Mouse (Mus musculus) ES-E14 (cell line): ENCODE data around the gene Rnf149. TPM values are rescaled to one million over a fixed set of nuclear protein-coding genes. Genes with fewer than 3 reads are reported as not detected.

Source experiments
- DNase-seq: peaks from one replicate; pipeline ENCODE4 v3.0.0-alpha.2; 2013; ENCODE audit warnings: low read depth, low spot score
- H3K27ac ChIP-seq: 2 replicates; pipeline ENCODE4 v1.5.1; 2012; ENCODE audit warnings: low read depth, mild to moderate bottlenecking, low read length, moderate library complexity, mixed read lengths; ENCODE audit not compliant: poor library complexity, insufficient read depth, severe bottlenecking
- H3K36me3 ChIP-seq: 2 replicates; pipeline ENCODE4 v1.6.1; 2012; ENCODE audit warnings: mild to moderate bottlenecking, low read length, moderate library complexity, mixed read lengths; ENCODE audit not compliant: control insufficient read depth, poor library complexity, insufficient read depth, severe bottlenecking
- H3K4me1 ChIP-seq, 2 experiments: fragments of 150-350 bp in 1 of 2; sonication (generic) in 1 of 2; 2 replicates each; pipeline ENCODE4 v1.6.1; 2012; ENCODE audit warnings: low read length in 2 of 2, mild to moderate bottlenecking in 1 of 2, mixed read lengths in 1 of 2; ENCODE audit not compliant: control insufficient read depth in 2 of 2, insufficient read depth in 2 of 2, poor library complexity in 1 of 2
- H3K4me3 ChIP-seq, 2 experiments: fragments of 150-350 bp in 1 of 2; sonication (generic) in 1 of 2; 2 replicates each; pipeline ENCODE4 v1.5.1; 2012; ENCODE audit warnings: low read length in 2 of 2, low read depth in 1 of 2, mild to moderate bottlenecking in 1 of 2, mixed read lengths in 1 of 2; ENCODE audit not compliant: insufficient read depth in 1 of 2, poor library complexity in 1 of 2, severe bottlenecking in 1 of 2
- H3K9ac ChIP-seq: 2 replicates; pipeline ENCODE4 v1.6.1; 2012; ENCODE audit warnings: low read depth, mild to moderate bottlenecking, low read length, mixed read lengths; ENCODE audit not compliant: poor library complexity, insufficient read depth, severe bottlenecking
- H3K9me3 ChIP-seq: fragments of 150-350 bp; sonication (generic); 2 replicates; pipeline ENCODE4 v1.6.1; 2012; ENCODE audit warnings: low read depth, mild to moderate bottlenecking, low read length; ENCODE audit not compliant: control insufficient read depth, insufficient read depth
- CHD2 ChIP-seq: IDR thresholded peaks from 2 replicates; pipeline ENCODE4 v1.6.1; 2014; ENCODE audit warnings: mild to moderate bottlenecking, low read depth, low read length, inconsistent platforms
- HCFC1 ChIP-seq: IDR thresholded peaks from 2 replicates; pipeline ENCODE4 v1.6.1; 2012; ENCODE audit warnings: low read length, inconsistent platforms, borderline replicate concordance; ENCODE audit not compliant: insufficient read depth
- MAFK ChIP-seq: IDR thresholded peaks from 2 replicates; pipeline ENCODE4 v1.6.1; 2014; ENCODE audit warnings: mild to moderate bottlenecking, low read depth, low read length, inconsistent platforms; ENCODE audit not compliant: insufficient read depth
- ZC3H11A ChIP-seq: IDR thresholded peaks from 2 replicates; pipeline ENCODE4 v1.6.1; 2012; ENCODE audit warnings: low read depth, mild to moderate bottlenecking, inconsistent platforms, low read length, borderline replicate concordance
- ZNF384 ChIP-seq: IDR thresholded peaks from 2 replicates; pipeline ENCODE4 v1.6.1; 2012; ENCODE audit warnings: low read depth, low read length, inconsistent platforms
- in situ Hi-C, 2 experiments: fragments of 600-800 bp; cut with MboI; formaldehyde crosslinking; loops; one replicate each; pipeline ENCODE4 v1.15.1; 2025; ENCODE audit warnings: low sequenced_read_pairs in 2 of 2, inconsistent platforms in 1 of 2; ENCODE audit not compliant: unreplicated experiment in 2 of 2
- total RNA-seq: library from RNA; depleted of rRNA; stranded (reverse); fragments of 300-350 nt; gene quantifications from 2 replicates; pipeline ENCODE4 v1.2.3, GENCODE M21; 2012

Gene Rnf149
- total RNA-seq, 1 experiment = 61.7 TPM

DNA sequence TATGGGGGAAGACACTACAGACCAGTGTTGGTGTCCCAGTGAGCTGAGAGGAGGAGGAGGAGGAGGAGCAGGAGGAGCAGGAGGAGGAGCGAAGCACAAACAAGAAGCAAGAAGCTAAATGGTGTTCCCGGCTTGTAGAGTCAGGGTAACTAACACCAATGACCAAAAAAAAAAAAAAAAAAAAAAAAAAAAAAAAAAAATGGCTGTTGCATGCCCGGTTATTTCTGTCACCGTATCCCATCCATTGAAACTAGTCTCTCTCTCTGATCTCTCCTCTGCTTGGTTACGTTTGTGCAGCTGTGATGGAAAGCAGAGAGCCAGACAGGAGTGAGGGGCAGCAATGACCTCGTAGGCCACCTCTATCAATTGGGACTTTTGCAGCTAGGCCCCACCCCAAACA is 38.3 kb upstream of the Rnf149 start:
- in situ Hi-C loops = no loop called here
- no peak for DNase-seq
- H3K27ac ChIP-seq = no peak overlapping the region
- H3K4me3 ChIP-seq = no peak overlapping the region
- peaks cover 0 to 6% of the 10 kb centered on the region in 2 experiments; a peak in 1 of 4 replicates for H3K4me1 ChIP-seq
- no peak overlapping the region for H3K9ac ChIP-seq
- no peaks in the 10 kb centered on the region for H3K36me3 ChIP-seq
- no peaks in the 10 kb centered on the region for H3K9me3 ChIP-seq
- TF ChIP-seq CHD2 (no peak), ZC3H11A (no peak), HCFC1 (no peak), MAFK (no peak), ZNF384 (peak; percentile 47; the same call in 1 of the 2 replicates)

- Histone ChIP-seq H3K36me3 (no peaks in the 10 kb centered on the region), H3K4me1 (peaks cover 0 to 6% of the 10 kb centered on the region in 2 experiments; a peak in 1 of 4 replicates), H3K9me3 (no peaks in the 10 kb centered on the region), H3K4me3 (no peak overlapping the region; a peak in 1 of 4 replicates), H3K27ac (no peak overlapping the region), H3K9ac (no peak overlapping the region; the same call in 1 of the 2 replicates)
- DNase-seq = peak; percentile 69
- TF ChIP-seq ZNF384 (no peak), ZC3H11A (0 out of 2 replicates have a peak, but pooled peaks have one; percentile 18), HCFC1 (no peak)
- in situ Hi-C loops = no loop called here
These were observed 37.5 kb upstream of the Rnf149 start for GRCm38 (mm10) chr1:39614462-39615279.

GRCm38 (mm10) chr1:39613061-39613460 is 35.9 kb upstream of the Rnf149 start:
- Histone ChIP-seq H3K27ac (no peak overlapping the region), H3K9me3 (no peaks in the 10 kb centered on the region), H3K4me1 (peaks cover 0 to 6% of the 10 kb centered on the region in 2 experiments; a peak in 1 of 4 replicates), H3K9ac (no peak overlapping the region), H3K36me3 (no peaks in the 10 kb centered on the region), H3K4me3 (no peak overlapping the region)
- TF ChIP-seq CHD2 (no peak), ZNF384 (no peak), ZC3H11A (no peak), MAFK (no peak)
- in situ Hi-C loops = no loop called here
- no peak for DNase-seq

- H3K36me3 ChIP-seq = no peaks in the 10 kb centered on the region
- H3K9ac ChIP-seq = no peak overlapping the region
- TF ChIP-seq MAFK (no peak), ZC3H11A (no peak), HCFC1 (no peak), ZNF384 (no peak), CHD2 (no peak)
- DNase-seq = no peak
- H3K4me3 ChIP-seq = no peak overlapping the region
- in situ Hi-C loops = no loop called here
- H3K27ac ChIP-seq = no peak overlapping the region
- peaks cover 0 to 6% of the 10 kb centered on the region in 2 experiments; a peak in 1 of 4 replicates for H3K4me1 ChIP-seq
- H3K9me3 ChIP-seq = no peaks in the 10 kb centered on the region
These were observed 35.3 kb upstream of the Rnf149 start for GRCm38 (mm10) chr1:39612491-39612890.
